Mouse (Mus musculus): Measurements from ENCODE around the gene Slfn5. TPM values are rescaled to one million over a fixed set of nuclear protein-coding genes. Genes with fewer than 3 reads are reported as not detected.

Gene Slfn5
- polyA plus RNA-seq (2015; fragmentation: Nextera tagmentation; extraction: Ambion mirVana) = 1.5 and 1.8 TPM in 2 replicates

GRCm38 (mm10) chr11:82950736-82951481 lies at the start of gene Slfn5:
Slfn5 (plus strand) TSS chr11:82951349.
- peak within 1 kb of the TSS; percentile 31; the same call in 1 of the 2 replicates for H3K4me2 ChIP-seq (ENCODE audit: low read depth, low read length)
- H3K27me3 ChIP-seq (replicated peaks; ENCODE audit: control insufficient read depth, insufficient read depth, low read length) = peaks cover 28% of the 10 kb centered on the region
- H3K9ac ChIP-seq (ENCODE audit: low read depth, low read length) = no peak within 1 kb of the TSS
- H3K4me3 ChIP-seq (ENCODE audit: low read length) = peak within 1 kb of the TSS; percentile 32
- 8% methylated on average over 10 of the region's 10 CpGs for WGBS
- ATAC-seq = no peak
- H3K36me3 ChIP-seq (ENCODE audit: control insufficient read depth, insufficient read depth, low read length) = no peaks in the 10 kb centered on the region
- H3K4me1 ChIP-seq (ENCODE audit: control insufficient read depth, insufficient read depth, low read length) = 0 out of 2 replicates have a peak, but pooled peaks cover 3% of the 10 kb centered on the region
- H3K27ac ChIP-seq (ENCODE audit: low read length) = no peak within 1 kb of the TSS
- no peaks in the 10 kb centered on the region for H3K9me3 ChIP-seq (ENCODE audit: control insufficient read depth, low read length)

GRCm38 (mm10) chr11:82901606-82902310 lies 49.4 kb upstream of the Slfn5 start:
- no peak overlapping the region for H3K9ac ChIP-seq (ENCODE audit: low read depth, low read length)
- H3K4me3 ChIP-seq (ENCODE audit: low read length) = no peak overlapping the region
- peaks cover 23% of the 10 kb centered on the region for H3K36me3 ChIP-seq (ENCODE audit: control insufficient read depth, insufficient read depth, low read length)
- H3K4me2 ChIP-seq (ENCODE audit: low read depth, low read length) = no peak overlapping the region
- H3K27ac ChIP-seq (ENCODE audit: low read length) = no peak overlapping the region
- no peak for ATAC-seq
- H3K9me3 ChIP-seq (ENCODE audit: control insufficient read depth, low read length) = no peaks in the 10 kb centered on the region
- no peaks in the 10 kb centered on the region for H3K27me3 ChIP-seq (replicated peaks; ENCODE audit: control insufficient read depth, insufficient read depth, low read length)
- H3K4me1 ChIP-seq (ENCODE audit: control insufficient read depth, insufficient read depth, low read length) = no peaks in the 10 kb centered on the region
- 91% methylated on average over 20 of the region's 20 CpGs for WGBS

- H3K9ac ChIP-seq (ENCODE audit: low read depth, low read length) = no peak overlapping the region
- no peak overlapping the region for H3K4me2 ChIP-seq (ENCODE audit: low read depth, low read length)
- peaks cover 20% of the 10 kb centered on the region for H3K36me3 ChIP-seq (ENCODE audit: control insufficient read depth, insufficient read depth, low read length)
- H3K27ac ChIP-seq (ENCODE audit: low read length) = no peak overlapping the region
- no peak overlapping the region for H3K4me3 ChIP-seq (ENCODE audit: low read length)
- H3K27me3 ChIP-seq (replicated peaks; ENCODE audit: control insufficient read depth, insufficient read depth, low read length) = no peaks in the 10 kb centered on the region
- WGBS = 52% methylated on average over 8 of the region's 8 CpGs
- H3K9me3 ChIP-seq (ENCODE audit: control insufficient read depth, low read length) = no peaks in the 10 kb centered on the region
- H3K4me1 ChIP-seq (ENCODE audit: control insufficient read depth, insufficient read depth, low read length) = peaks cover 4% of the 10 kb centered on the region
- ATAC-seq = no peak
Observed at GRCm38 (mm10) chr11:82904952-82905351, 46.2 kb upstream of the Slfn5 start.

- no peak overlapping the region for H3K27ac ChIP-seq (ENCODE audit: low read length)
- no peak for ATAC-seq
- peaks cover 20% of the 10 kb centered on the region for H3K36me3 ChIP-seq (ENCODE audit: control insufficient read depth, insufficient read depth, low read length)
- H3K4me2 ChIP-seq (ENCODE audit: low read depth, low read length) = no peak overlapping the region
- no peak overlapping the region for H3K9ac ChIP-seq (ENCODE audit: low read depth, low read length)
- H3K4me3 ChIP-seq (ENCODE audit: low read length) = no peak overlapping the region
- no peaks in the 10 kb centered on the region for H3K27me3 ChIP-seq (replicated peaks; ENCODE audit: control insufficient read depth, insufficient read depth, low read length)
- WGBS = 95% methylated on average over 5 of the region's 5 CpGs
- H3K9me3 ChIP-seq (ENCODE audit: control insufficient read depth, low read length) = no peaks in the 10 kb centered on the region
- peaks cover 4% of the 10 kb centered on the region for H3K4me1 ChIP-seq (ENCODE audit: control insufficient read depth, insufficient read depth, low read length)
Observed at GRCm38 (mm10) chr11:82905816-82906215, 45.3 kb upstream of the Slfn5 start.

- peak within 1 kb of the TSS; percentile 89 for H3K9ac ChIP-seq (ENCODE audit: low read depth, low read length)
- peak within 1 kb of the TSS; percentile 82 for H3K4me3 ChIP-seq (ENCODE audit: low read length)
- peaks cover 4% of the 10 kb centered on the region for H3K4me1 ChIP-seq (ENCODE audit: control insufficient read depth, insufficient read depth, low read length)
- H3K27ac ChIP-seq (ENCODE audit: low read length) = no peak within 1 kb of the TSS
- H3K4me2 ChIP-seq (ENCODE audit: low read depth, low read length) = peak within 1 kb of the TSS; percentile 75
- WGBS = 1% methylated on average over 73 of the region's 73 CpGs
- peak; percentile 79 for ATAC-seq
- peaks cover 8% of the 10 kb centered on the region; the same call in 1 of the 2 replicates for H3K36me3 ChIP-seq (ENCODE audit: control insufficient read depth, insufficient read depth, low read length)
- no peaks in the 10 kb centered on the region for H3K27me3 ChIP-seq (replicated peaks; ENCODE audit: control insufficient read depth, insufficient read depth, low read length)
- H3K9me3 ChIP-seq (ENCODE audit: control insufficient read depth, low read length) = no peaks in the 10 kb centered on the region
Observed at GRCm38 (mm10) chr11:82907651-82908607, 43.2 kb upstream of the Slfn5 start, which contains the start of gene Nle1. Nle1 (minus strand) TSS chr11:82908411.

- Histone ChIP-seq H3K4me2 (ENCODE audit: low read depth, low read length) (peak overlapping the region; percentile 75), H3K9ac (ENCODE audit: low read depth, low read length) (peak overlapping the region; percentile 89), H3K4me3 (ENCODE audit: low read length) (peak overlapping the region; percentile 82), H3K4me1 (ENCODE audit: control insufficient read depth, insufficient read depth, low read length) (peaks cover 4% of the 10 kb centered on the region), H3K9me3 (ENCODE audit: control insufficient read depth, low read length) (no peaks in the 10 kb centered on the region), H3K36me3 (ENCODE audit: control insufficient read depth, insufficient read depth, low read length) (0 out of 2 replicates have a peak, but pooled peaks cover 6% of the 10 kb centered on the region), H3K27me3 (replicated peaks; ENCODE audit: control insufficient read depth, insufficient read depth, low read length) (0 out of 2 replicates have a peak, but pooled peaks cover 1% of the 10 kb centered on the region), H3K27ac (ENCODE audit: low read length) (no peak overlapping the region)
- 73% methylated on average over 3 of the region's 10 CpGs for WGBS
- ATAC-seq = peak; percentile 19; the same call in 1 of the 2 replicates
Observed at GRCm38 (mm10) chr11:82908608-82908989, 42.5 kb upstream of the Slfn5 start.

- Histone ChIP-seq H3K36me3 (ENCODE audit: control insufficient read depth, insufficient read depth, low read length) (no peaks in the 10 kb centered on the region), H3K4me1 (ENCODE audit: control insufficient read depth, insufficient read depth, low read length) (peaks cover 4% of the 10 kb centered on the region), H3K4me2 (ENCODE audit: low read depth, low read length) (no peak within 1 kb of the TSS), H3K27me3 (replicated peaks; ENCODE audit: control insufficient read depth, insufficient read depth, low read length) (0 out of 2 replicates have a peak, but pooled peaks cover 3% of the 10 kb centered on the region), H3K27ac (ENCODE audit: low read length) (no peak within 1 kb of the TSS), H3K9ac (ENCODE audit: low read depth, low read length) (no peak within 1 kb of the TSS; the same call in 1 of the 2 replicates), H3K9me3 (ENCODE audit: control insufficient read depth, low read length) (no peaks in the 10 kb centered on the region), H3K4me3 (ENCODE audit: low read length) (no peak within 1 kb of the TSS)
- no peak for ATAC-seq
- WGBS = 86% methylated on average over 4 of the region's 4 CpGs
Observed at GRCm38 (mm10) chr11:82910250-82910649, 40.9 kb upstream of the Slfn5 start, which contains the start of gene Unc45b. Unc45b (plus strand) TSS chr11:82910550.

- Histone ChIP-seq H3K9ac (ENCODE audit: low read depth, low read length) (no peak overlapping the region; the same call in 1 of the 2 replicates), H3K4me3 (ENCODE audit: low read length) (no peak overlapping the region), H3K4me2 (ENCODE audit: low read depth, low read length) (no peak overlapping the region), H3K27me3 (replicated peaks; ENCODE audit: control insufficient read depth, insufficient read depth, low read length) (0 out of 2 replicates have a peak, but pooled peaks cover 3% of the 10 kb centered on the region), H3K9me3 (ENCODE audit: control insufficient read depth, low read length) (no peaks in the 10 kb centered on the region), H3K4me1 (ENCODE audit: control insufficient read depth, insufficient read depth, low read length) (peaks cover 4% of the 10 kb centered on the region), H3K27ac (ENCODE audit: low read length) (no peak overlapping the region), H3K36me3 (ENCODE audit: control insufficient read depth, insufficient read depth, low read length) (no peaks in the 10 kb centered on the region)
- ATAC-seq = no peak
- 79% methylated on average over 11 of the region's 11 CpGs for WGBS
Observed at GRCm38 (mm10) chr11:82910679-82911389, 40.3 kb upstream of the Slfn5 start.

Data from intestine, embryonic 16.5 days (tissue).